Mouse (Mus musculus): ENCODE data around the gene Anapc10. TPM values are rescaled to one million over a fixed set of nuclear protein-coding genes. Genes with fewer than 3 reads are reported as not detected.
"Not testable (repeated sequence)": the region's sequence is repeated elsewhere in the genome, so short reads cannot be mapped to it uniquely, and the experiment has no call there.

Gene Anapc10
- polyA plus RNA-seq (2016; fragmentation: Nextera tagmentation; extraction: Ambion mirVana), result 22.1 and 22.8 TPM in 2 replicates

- peaks cover 12% of the 10 kb centered on the region for H3K4me1 ChIP-seq
- H3K9ac ChIP-seq, result peak within 1 kb of the TSS; percentile 93
- no peaks in the 10 kb centered on the region for H3K27me3 ChIP-seq (replicated peaks)
- H3K4me3 ChIP-seq, result peak within 1 kb of the TSS; percentile 92
- peak within 1 kb of the TSS; percentile 81 for H3K4me2 ChIP-seq
- H3K9me3 ChIP-seq (replicated peaks), result no peaks in the 10 kb centered on the region
- H3K36me3 ChIP-seq, result peaks cover 33% of the 10 kb centered on the region
- WGBS (ENCODE audit: insufficient replicate concordance), result under 1% methylated on average over 73 of the region's 73 CpGs
- peak within 1 kb of the TSS; percentile 90 for H3K27ac ChIP-seq
- ATAC-seq, result peak; percentile 97
Measured at GRCm38 (mm10) chr8:79711064-79711961, at the start of gene Anapc10, which contains the start of gene Abce1. Gene Anapc10, plus strand, starts transcription at chr8:79711820. Gene Abce1, minus strand, starts transcription at chr8:79711740.

GRCm38 (mm10) chr8:79676461-79676860 lies 35.2 kb upstream of the Anapc10 start:
- Histone ChIP-seq H3K27me3 (replicated peaks) (no peaks in the 10 kb centered on the region), H3K36me3 (peaks cover 62% of the 10 kb centered on the region), H3K9me3 (replicated peaks) (no peaks in the 10 kb centered on the region), H3K4me3 (no peak overlapping the region), H3K4me2 (no peak overlapping the region), H3K4me1 (peaks cover 24% of the 10 kb centered on the region), H3K9ac (no peak overlapping the region), H3K27ac (no peak overlapping the region)
- no peak for ATAC-seq
- 88% methylated on average over 4 of the region's 4 CpGs for WGBS (ENCODE audit: insufficient replicate concordance)

GRCm38 (mm10) chr8:79679005-79679404 lies 32.6 kb upstream of the Anapc10 start:
- H3K36me3 ChIP-seq, result peaks cover 60% of the 10 kb centered on the region
- H3K9me3 ChIP-seq (replicated peaks), result no peaks in the 10 kb centered on the region
- H3K4me1 ChIP-seq, result peaks cover 26% of the 10 kb centered on the region
- no peak for ATAC-seq
- 24% methylated on average over 5 of the region's 5 CpGs for WGBS (ENCODE audit: insufficient replicate concordance)
- H3K4me2 ChIP-seq, result no peak overlapping the region
- no peak overlapping the region for H3K27ac ChIP-seq
- no peak overlapping the region for H3K9ac ChIP-seq
- no peaks in the 10 kb centered on the region for H3K27me3 ChIP-seq (replicated peaks)
- H3K4me3 ChIP-seq, result no peak overlapping the region

- H3K36me3 ChIP-seq, result peaks cover 62% of the 10 kb centered on the region
- not testable (repeated sequence) for H3K27ac ChIP-seq; H3K9me3 ChIP-seq (replicated peaks); H3K27me3 ChIP-seq (replicated peaks); ATAC-seq
- peak overlapping the region; percentile 65 for H3K4me3 ChIP-seq
- WGBS (ENCODE audit: insufficient replicate concordance), result 32% methylated on average over 10 of the region's 10 CpGs
- H3K4me1 ChIP-seq, result peaks cover 26% of the 10 kb centered on the region
- peak overlapping the region; percentile 57; the same call in 1 of the 2 replicates for H3K9ac ChIP-seq
- H3K4me2 ChIP-seq, result peak overlapping the region; percentile 86
Measured at GRCm38 (mm10) chr8:79680083-79680482, 31.5 kb upstream of the Anapc10 start.

DNA sequence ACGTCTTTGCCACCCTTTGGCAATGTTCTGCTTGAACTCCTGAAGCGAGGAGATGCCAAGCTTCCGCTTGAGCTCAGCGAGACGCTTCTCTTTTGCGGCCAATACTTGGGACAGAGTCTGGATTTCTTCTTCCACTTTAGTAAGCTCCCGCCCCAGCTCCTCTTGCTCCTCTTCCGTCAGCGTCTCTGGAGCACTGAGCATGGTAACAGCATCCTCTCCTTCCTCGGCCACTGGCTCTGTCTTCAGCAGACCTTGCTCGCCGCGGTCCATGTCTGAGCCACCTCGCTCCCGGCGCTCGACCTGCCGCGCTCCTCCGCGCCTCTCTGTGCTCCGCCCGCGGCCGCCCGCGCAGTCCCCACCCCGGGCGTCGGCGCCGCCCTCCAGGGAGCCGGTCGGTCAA lies 31.1 kb upstream of the Anapc10 start:
- H3K9me3 ChIP-seq (replicated peaks), result no peaks in the 10 kb centered on the region
- H3K9ac ChIP-seq, result peak overlapping the region; percentile 57
- WGBS (ENCODE audit: insufficient replicate concordance), result 5% methylated on average over 34 of the region's 34 CpGs
- peaks cover 62% of the 10 kb centered on the region for H3K36me3 ChIP-seq
- no peaks in the 10 kb centered on the region for H3K27me3 ChIP-seq (replicated peaks)
- peak; percentile 82 for ATAC-seq
- H3K4me2 ChIP-seq, result peak overlapping the region; percentile 86
- no peak overlapping the region for H3K27ac ChIP-seq
- H3K4me1 ChIP-seq, result peaks cover 26% of the 10 kb centered on the region
- peak overlapping the region; percentile 65 for H3K4me3 ChIP-seq

DNA sequence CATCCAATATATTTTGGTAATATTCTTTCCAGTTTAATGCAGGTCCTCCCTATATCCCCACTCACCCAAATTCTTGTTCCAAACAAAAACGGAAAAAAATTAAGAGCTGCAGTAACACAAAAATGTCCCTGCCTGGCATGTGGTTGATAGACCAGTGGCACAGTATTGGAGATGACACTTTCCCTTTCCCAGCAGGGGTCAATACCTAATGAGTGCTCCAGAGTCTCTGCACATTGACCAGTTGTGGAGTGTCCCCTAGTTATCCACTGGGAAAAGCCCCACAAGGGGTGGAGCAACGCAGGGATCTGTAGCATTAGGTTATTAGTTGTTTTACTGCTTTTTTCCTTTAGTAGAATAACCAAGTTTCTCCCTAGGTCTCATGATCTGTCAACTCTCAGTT lies 30.7 kb upstream of the Anapc10 start:
- H3K9me3 ChIP-seq (replicated peaks), result no peaks in the 10 kb centered on the region
- peak overlapping the region; percentile 5; the same call in 1 of the 2 replicates for H3K27ac ChIP-seq
- ATAC-seq, result peak; percentile 56
- peak overlapping the region; percentile 86 for H3K4me2 ChIP-seq
- no peaks in the 10 kb centered on the region for H3K27me3 ChIP-seq (replicated peaks)
- H3K9ac ChIP-seq, result peak overlapping the region; percentile 57
- H3K36me3 ChIP-seq, result peaks cover 62% of the 10 kb centered on the region
- peak overlapping the region; percentile 65 for H3K4me3 ChIP-seq
- H3K4me1 ChIP-seq, result peaks cover 26% of the 10 kb centered on the region
- 28% methylated on average over 2 of the region's 2 CpGs for WGBS (ENCODE audit: insufficient replicate concordance)

GRCm38 (mm10) chr8:79685927-79686326 lies 25.7 kb upstream of the Anapc10 start:
- H3K27me3 ChIP-seq (replicated peaks); H3K4me2 ChIP-seq; ATAC-seq; H3K27ac ChIP-seq; H3K9me3 ChIP-seq (replicated peaks); H3K9ac ChIP-seq; H3K4me3 ChIP-seq; H3K4me1 ChIP-seq: not testable (repeated sequence)
- WGBS (ENCODE audit: insufficient replicate concordance), result 86% methylated on average over 5 of the region's 5 CpGs
- H3K36me3 ChIP-seq, result peaks cover 90% of the 10 kb centered on the region

DNA sequence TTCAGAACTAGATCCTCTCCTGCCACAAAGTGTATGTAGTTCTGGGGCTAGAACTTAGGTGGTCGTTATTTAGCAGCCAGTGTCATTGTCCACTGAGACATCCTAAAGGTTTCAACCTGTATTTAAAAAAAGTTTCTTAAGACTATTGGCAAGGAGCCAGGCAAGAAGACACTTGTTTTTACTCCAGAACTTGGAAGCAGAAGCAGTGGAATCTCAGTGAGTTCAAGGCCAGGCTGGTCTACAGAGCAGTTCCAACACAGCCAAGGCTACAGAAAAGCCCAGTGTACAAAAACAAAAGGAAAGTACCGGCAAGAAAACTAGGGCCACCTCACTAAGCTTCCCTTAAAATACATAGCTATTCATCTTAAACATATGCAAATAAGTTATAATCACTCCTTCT lies 19.1 kb upstream of the Anapc10 start:
- 85% methylated on average over 2 of the region's 2 CpGs for WGBS (ENCODE audit: insufficient replicate concordance)
- Histone ChIP-seq H3K9ac (no peak overlapping the region), H3K36me3 (peaks cover 91% of the 10 kb centered on the region), H3K27me3 (replicated peaks) (no peaks in the 10 kb centered on the region), H3K4me2 (no peak overlapping the region), H3K27ac (no peak overlapping the region), H3K9me3 (replicated peaks) (no peaks in the 10 kb centered on the region), H3K4me1 (no peaks in the 10 kb centered on the region), H3K4me3 (no peak overlapping the region)
- ATAC-seq, result no peak

GRCm38 (mm10) chr8:79706687-79707086 lies 4.9 kb upstream of the Anapc10 start:
- no peaks in the 10 kb centered on the region for H3K27me3 ChIP-seq (replicated peaks)
- WGBS (ENCODE audit: insufficient replicate concordance), result 78% methylated on average over 3 of the region's 3 CpGs

DNA sequence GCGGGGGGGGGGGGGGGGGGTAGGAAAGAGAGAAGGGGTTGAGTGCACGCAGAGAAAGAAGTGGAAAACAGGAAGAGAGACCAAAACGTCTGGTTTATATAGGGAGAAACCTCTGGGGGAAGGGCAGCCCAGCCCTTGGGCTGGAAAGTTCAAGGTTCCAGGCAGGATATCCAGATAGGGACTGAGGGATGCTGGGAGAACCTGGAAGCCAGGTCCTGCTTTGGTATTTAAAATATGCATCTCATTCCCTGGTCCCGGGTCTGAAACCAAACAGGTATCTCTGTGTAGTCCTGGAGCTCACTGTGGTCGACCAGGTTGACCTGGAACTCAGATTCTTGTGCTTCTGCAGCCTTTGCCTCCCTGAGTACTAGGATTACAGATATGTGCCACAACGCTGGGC lies 1.1 kb downstream of the Anapc10 start:
- Histone ChIP-seq H3K9me3 (replicated peaks) (no peaks in the 10 kb centered on the region), H3K4me1 (peaks cover 12% of the 10 kb centered on the region), H3K9ac (peak overlapping the region; percentile 56; the same call in 1 of the 2 replicates), H3K27ac (no peak overlapping the region), H3K27me3 (replicated peaks) (no peaks in the 10 kb centered on the region), H3K4me3 (peak overlapping the region; percentile 92), H3K4me2 (peak overlapping the region; percentile 81), H3K36me3 (peaks cover 30% of the 10 kb centered on the region)
- ATAC-seq, result no peak
- 41% methylated on average over 5 of the region's 6 CpGs for WGBS (ENCODE audit: insufficient replicate concordance)

More at GRCm38 (mm10) chr8:79706687-79707086, 4.9 kb upstream of the Anapc10 start:
- Histone ChIP-seq H3K36me3 (peaks cover 55% of the 10 kb centered on the region), H3K4me2 (no peak overlapping the region), H3K9me3 (replicated peaks) (no peaks in the 10 kb centered on the region), H3K9ac (no peak overlapping the region), H3K4me3 (no peak overlapping the region), H3K4me1 (peaks cover 4% of the 10 kb centered on the region), H3K27ac (no peak overlapping the region)
- no peak for ATAC-seq

- ATAC-seq, result no peak
- Histone ChIP-seq H3K27me3 (replicated peaks) (no peaks in the 10 kb centered on the region), H3K36me3 (peaks cover 51% of the 10 kb centered on the region), H3K4me2 (no peak overlapping the region), H3K4me1 (no peaks in the 10 kb centered on the region), H3K9me3 (replicated peaks) (no peaks in the 10 kb centered on the region), H3K4me3 (no peak overlapping the region), H3K9ac (no peak overlapping the region), H3K27ac (no peak overlapping the region)
Measured at GRCm38 (mm10) chr8:79721537-79721936, 9.9 kb downstream of the Anapc10 start.

DNA sequence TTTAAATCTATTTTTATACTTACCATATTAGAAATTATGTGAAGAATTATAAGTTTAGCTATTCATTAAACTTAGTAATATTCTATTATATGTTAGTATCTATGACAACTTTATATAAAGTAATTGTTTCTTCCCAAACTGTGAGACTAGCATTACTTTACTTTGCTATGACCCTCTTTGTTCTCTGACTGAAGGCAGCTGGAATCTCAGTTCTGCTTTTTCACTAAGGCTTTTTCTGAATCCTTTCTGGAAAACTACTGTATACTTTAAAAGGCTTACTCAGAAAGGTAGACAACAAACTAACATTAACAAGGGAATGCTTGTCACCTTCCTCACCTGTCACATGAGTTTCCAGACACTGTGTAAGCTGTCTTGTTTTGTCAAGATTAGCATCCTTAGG lies 11.7 kb downstream of the Anapc10 start:
- H3K9me3 ChIP-seq (replicated peaks), result no peaks in the 10 kb centered on the region
- H3K4me1 ChIP-seq, result no peaks in the 10 kb centered on the region
- no peak for ATAC-seq
- H3K27ac ChIP-seq, result no peak overlapping the region
- H3K4me3 ChIP-seq, result no peak overlapping the region
- peaks cover 41% of the 10 kb centered on the region for H3K36me3 ChIP-seq
- no peaks in the 10 kb centered on the region for H3K27me3 ChIP-seq (replicated peaks)
- no peak overlapping the region for H3K9ac ChIP-seq
- H3K4me2 ChIP-seq, result no peak overlapping the region
